Mouse (Mus musculus) megakaryocyte, embryonic 14.5 days (primary cell): ENCODE measurements around the gene Map2k5. TPM values are rescaled to one million over a fixed set of nuclear protein-coding genes. Genes with fewer than 3 reads are reported as not detected.

ENCODE experiments used
- H3K27me3 ChIP-seq: replicated peaks from 2 replicates; pipeline ENCODE3; 2012; ENCODE audit warnings: inconsistent platforms
- H3K36me3 ChIP-seq: replicated peaks from 2 replicates; pipeline ENCODE3; 2012; ENCODE audit warnings: low read length, inconsistent platforms, mixed read lengths
- H3K4me1 ChIP-seq: 2 replicates; pipeline ENCODE4 v1.6.1; 2012; ENCODE audit warnings: inconsistent platforms
- H3K4me3 ChIP-seq: replicated peaks from 2 replicates; pipeline ENCODE3; 2012; ENCODE audit warnings: moderate library complexity, mild to moderate bottlenecking, inconsistent platforms
- H3K9me3 ChIP-seq: 2 replicates; pipeline ENCODE4 v1.6.1; 2012; ENCODE audit warnings: inconsistent platforms
- FLI1 ChIP-seq: IDR thresholded peaks from 2 replicates; pipeline ENCODE4 v1.6.1; 2012; ENCODE audit warnings: low read length, inconsistent platforms, mixed read lengths
- GATA1 ChIP-seq: IDR thresholded peaks from 3 replicates; pipeline ENCODE4 v1.6.1; 2012; ENCODE audit warnings: mixed read lengths, low read length, inconsistent platforms, borderline replicate concordance
- polyA plus RNA-seq: library from polyadenylated mRNA; stranded (reverse); fragments of >175 nt; gene quantifications from 2 replicates; pipeline ENCODE4 v1.2.3, GENCODE M21; 2012; ENCODE audit warnings: low replicate concordance; ENCODE audit not compliant: insufficient read depth

Map2k5 gene
- 31.6 and 47.6 TPM in 2 replicates for polyA plus RNA-seq

- TF ChIP-seq GATA1 (no peak), FLI1 (no peak)
- Histone ChIP-seq H3K4me1 (peaks cover 53% of the 10 kb centered on the region), H3K9me3 (no peaks in the 10 kb centered on the region), H3K27me3 (no peaks in the 10 kb centered on the region), H3K4me3 (peak within 1 kb of the TSS; percentile 99), H3K36me3 (peaks cover 28% of the 10 kb centered on the region)
These were observed at the start of gene Map2k5 for GRCm38 (mm10) chr9:63377270-63378142. Gene Map2k5 (minus strand): TSS chr9:63377902.

- TF ChIP-seq FLI1 (no peak), GATA1 (no peak)
- H3K9me3 ChIP-seq: no peaks in the 10 kb centered on the region
- H3K4me1 ChIP-seq: no peaks in the 10 kb centered on the region
- H3K36me3 ChIP-seq: no peaks in the 10 kb centered on the region
- H3K27me3 ChIP-seq: no peaks in the 10 kb centered on the region
- H3K4me3 ChIP-seq: no peak overlapping the region
These were observed 43.5 kb upstream of the Map2k5 start for GRCm38 (mm10) chr9:63421096-63421736.

- Histone ChIP-seq H3K9me3 (no peaks in the 10 kb centered on the region), H3K27me3 (no peaks in the 10 kb centered on the region), H3K4me3 (no peak overlapping the region), H3K4me1 (no peaks in the 10 kb centered on the region), H3K36me3 (no peaks in the 10 kb centered on the region)
- TF ChIP-seq FLI1 (no peak), GATA1 (no peak)
These were observed 42.7 kb upstream of the Map2k5 start for GRCm38 (mm10) chr9:63420396-63420795.

- Histone ChIP-seq H3K4me3 (no peak overlapping the region), H3K27me3 (no peaks in the 10 kb centered on the region), H3K36me3 (peaks cover 4% of the 10 kb centered on the region), H3K4me1 (peaks cover 19% of the 10 kb centered on the region), H3K9me3 (peaks cover 4% of the 10 kb centered on the region; the same call in 1 of the 2 replicates)
- TF ChIP-seq GATA1 (no peak), FLI1 (no peak)
These were observed 22.5 kb upstream of the Map2k5 start for GRCm38 (mm10) chr9:63400176-63400575.

GRCm38 (mm10) chr9:63399463-63399815 lies 21.7 kb upstream of the Map2k5 start:
- H3K9me3 ChIP-seq: no peaks in the 10 kb centered on the region
- H3K27me3 ChIP-seq: no peaks in the 10 kb centered on the region
- peaks cover 4% of the 10 kb centered on the region for H3K36me3 ChIP-seq
- H3K4me3 ChIP-seq: peak overlapping the region; percentile 94
- TF ChIP-seq FLI1 (no peak), GATA1 (no peak)
- H3K4me1 ChIP-seq: peaks cover 19% of the 10 kb centered on the region

GRCm38 (mm10) chr9:63398611-63399462 lies 21.1 kb upstream of the Map2k5 start, which contains the start of gene 2300009A05Rik:
Gene 2300009A05Rik (minus strand): TSS chr9:63399246.
- Histone ChIP-seq H3K9me3 (no peaks in the 10 kb centered on the region), H3K27me3 (no peaks in the 10 kb centered on the region), H3K4me3 (peak within 1 kb of the TSS; percentile 94), H3K36me3 (peaks cover 5% of the 10 kb centered on the region), H3K4me1 (peaks cover 19% of the 10 kb centered on the region)
- TF ChIP-seq FLI1 (no peak), GATA1 (no peak)

- no peaks in the 10 kb centered on the region for H3K9me3 ChIP-seq
- no peak for TF ChIP-seq FLI1
- TF ChIP-seq GATA1: no peak
- peaks cover 19% of the 10 kb centered on the region for H3K4me1 ChIP-seq
- H3K4me3 ChIP-seq: no peak overlapping the region
- H3K36me3 ChIP-seq: peaks cover 5% of the 10 kb centered on the region
- H3K27me3 ChIP-seq: no peaks in the 10 kb centered on the region
These were observed 17.9 kb upstream of the Map2k5 start for GRCm38 (mm10) chr9:63395612-63396011.

- H3K4me1 ChIP-seq: peaks cover 4% of the 10 kb centered on the region; the same call in 1 of the 2 replicates
- TF ChIP-seq FLI1: no peak
These were observed 13.6 kb upstream of the Map2k5 start for GRCm38 (mm10) chr9:63391307-63391706.

GRCm38 (mm10) chr9:63382761-63383160 lies 5.1 kb upstream of the Map2k5 start:
- TF ChIP-seq FLI1: no peak
- no peak for TF ChIP-seq GATA1
- H3K27me3 ChIP-seq: peaks cover 3% of the 10 kb centered on the region
- H3K9me3 ChIP-seq: no peaks in the 10 kb centered on the region

More at GRCm38 (mm10) chr9:63391307-63391706, 13.6 kb upstream of the Map2k5 start:
- Histone ChIP-seq H3K9me3 (no peaks in the 10 kb centered on the region), H3K27me3 (no peaks in the 10 kb centered on the region), H3K4me3 (no peak overlapping the region), H3K36me3 (peaks cover 5% of the 10 kb centered on the region)

More at GRCm38 (mm10) chr9:63382761-63383160, 5.1 kb upstream of the Map2k5 start:
- no peak overlapping the region for H3K4me3 ChIP-seq
- no peaks in the 10 kb centered on the region for H3K36me3 ChIP-seq
- H3K4me1 ChIP-seq: peaks cover 20% of the 10 kb centered on the region
